Mouse (Mus musculus): Measurements from ENCODE around the gene Runx2.
A peak's percentile ranks its signal among the peaks of the same experiment; 100 is the strongest.

Gene Runx2

DNA sequence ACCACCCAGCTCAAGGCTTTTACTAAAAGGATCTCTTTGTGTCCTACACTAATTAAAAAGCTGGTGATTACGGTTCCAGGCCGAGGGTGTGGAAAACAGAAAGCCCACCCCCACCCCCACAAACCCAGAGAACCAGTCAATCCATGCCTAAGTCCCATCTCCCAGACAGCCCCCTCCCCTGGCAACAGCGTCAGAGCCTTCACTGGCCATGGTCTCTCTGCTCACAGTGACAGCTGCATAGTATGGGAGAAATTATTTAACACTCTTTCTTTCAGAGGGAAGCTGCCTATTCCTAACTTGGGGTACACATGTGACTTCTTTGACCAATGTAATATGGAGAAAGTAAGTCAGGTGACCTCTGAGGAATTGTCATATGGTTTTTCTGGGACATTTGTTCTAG, 228.4 kb downstream of the Runx2 start:
- no peak for DNase-seq

DNA sequence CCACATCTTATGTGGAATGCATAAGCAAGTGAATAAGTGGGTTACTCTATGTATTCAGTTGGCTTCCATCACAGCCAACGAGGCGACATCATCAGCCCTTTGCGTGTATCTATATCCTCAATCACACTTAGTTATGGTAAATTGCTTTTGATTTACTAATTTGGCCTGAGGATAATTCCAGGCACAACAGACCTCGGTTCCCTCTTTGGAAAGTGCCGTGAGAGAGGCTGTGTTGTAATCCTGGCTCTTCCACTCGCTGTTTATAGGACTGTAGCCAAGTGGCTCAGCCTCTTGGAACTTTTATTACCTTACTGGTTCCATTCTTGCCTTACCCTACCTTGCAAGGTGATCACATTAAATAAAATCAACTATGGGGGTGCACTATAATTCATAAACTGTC, 229.8 kb downstream of the Runx2 start:
- DNase-seq, result no peak

DNA sequence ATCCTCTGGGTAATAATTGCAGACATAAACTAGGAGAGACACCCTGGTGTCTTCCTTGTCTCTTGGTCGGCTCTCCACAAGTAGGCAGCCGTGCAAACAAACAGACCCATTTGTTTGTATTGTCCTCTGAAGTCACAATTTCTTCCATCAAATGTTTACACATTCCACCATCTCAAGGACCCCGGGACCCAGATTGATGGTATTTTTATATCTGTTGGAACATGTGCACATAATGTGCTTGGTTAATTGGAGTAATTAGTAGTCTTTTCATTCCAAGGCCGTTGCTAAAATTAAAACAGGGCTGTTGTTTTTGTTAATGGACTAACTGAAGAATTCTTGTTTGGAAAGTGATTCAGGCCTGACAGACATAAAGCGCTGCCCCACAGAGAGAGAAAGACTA, 236.8 kb downstream of the Runx2 start:
- DNase-seq, result no peak

DNA sequence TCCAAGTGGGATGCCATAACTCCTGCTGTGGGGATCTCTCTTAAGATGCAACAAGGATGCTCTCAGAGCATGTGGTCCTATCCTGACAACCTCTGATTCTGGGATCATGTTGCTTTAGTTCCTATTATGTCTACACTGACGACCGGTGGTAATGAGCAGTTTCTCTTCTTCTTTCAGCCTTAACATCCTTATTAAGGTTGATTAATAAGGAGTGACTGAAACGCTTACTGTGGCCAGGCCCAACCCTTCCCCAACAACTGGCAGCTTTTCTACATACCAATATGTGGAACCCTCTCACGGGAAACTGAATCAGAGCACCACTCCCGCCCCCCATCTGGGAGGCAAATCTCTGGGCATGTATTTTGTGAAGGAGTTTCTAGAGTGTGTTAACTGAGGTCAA, 243.7 kb downstream of the Runx2 start:
- no peak for DNase-seq

DNA sequence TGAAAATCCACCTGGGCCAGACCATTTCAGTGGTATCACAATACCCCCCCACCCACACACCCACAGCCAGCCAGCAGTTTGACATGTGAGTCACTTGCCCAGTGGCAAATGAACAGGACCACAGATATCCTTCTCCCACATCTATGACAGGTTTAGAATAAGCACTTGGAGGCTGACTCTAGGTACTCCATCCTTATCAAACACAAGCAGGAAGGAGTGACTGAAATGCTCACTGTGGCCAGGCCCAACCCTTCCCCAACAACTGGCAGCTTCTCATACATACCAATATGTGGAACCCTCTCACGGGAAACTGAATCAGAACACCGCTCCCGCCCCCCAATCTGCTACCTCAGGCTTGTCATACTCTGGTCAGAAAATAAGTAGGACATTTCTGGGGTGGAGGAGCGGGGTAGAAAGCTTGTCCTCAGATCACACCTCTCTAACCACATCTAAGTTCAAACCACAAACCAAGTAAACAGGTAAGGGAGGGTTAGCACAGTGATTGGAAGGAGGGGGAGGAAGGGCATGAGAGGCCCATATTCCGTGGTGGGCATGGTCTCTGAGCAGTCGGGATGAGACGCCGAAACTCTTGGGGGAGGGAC, 245.5 kb downstream of the Runx2 start:
- no peak for DNase-seq

DNA sequence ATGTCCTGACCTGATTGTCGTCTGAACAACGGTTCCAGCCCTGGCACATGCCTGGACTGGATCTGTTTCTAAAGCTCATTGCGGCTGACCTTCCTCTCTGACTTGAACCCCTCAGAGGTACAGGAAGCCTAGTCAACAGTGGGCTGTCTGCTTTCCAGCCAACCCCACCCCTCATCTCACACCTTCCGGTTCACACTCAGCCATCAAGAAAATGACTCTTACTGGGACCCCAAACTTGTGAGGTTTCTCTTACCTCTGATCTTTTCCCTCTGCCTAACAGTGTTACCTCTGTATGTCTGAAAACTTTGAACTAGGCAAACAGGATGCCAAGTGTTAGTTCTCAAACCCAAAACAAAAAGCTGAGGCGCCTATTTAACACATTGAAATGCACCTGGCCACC, 247.6 kb downstream of the Runx2 start:
- no peak for DNase-seq

DNA sequence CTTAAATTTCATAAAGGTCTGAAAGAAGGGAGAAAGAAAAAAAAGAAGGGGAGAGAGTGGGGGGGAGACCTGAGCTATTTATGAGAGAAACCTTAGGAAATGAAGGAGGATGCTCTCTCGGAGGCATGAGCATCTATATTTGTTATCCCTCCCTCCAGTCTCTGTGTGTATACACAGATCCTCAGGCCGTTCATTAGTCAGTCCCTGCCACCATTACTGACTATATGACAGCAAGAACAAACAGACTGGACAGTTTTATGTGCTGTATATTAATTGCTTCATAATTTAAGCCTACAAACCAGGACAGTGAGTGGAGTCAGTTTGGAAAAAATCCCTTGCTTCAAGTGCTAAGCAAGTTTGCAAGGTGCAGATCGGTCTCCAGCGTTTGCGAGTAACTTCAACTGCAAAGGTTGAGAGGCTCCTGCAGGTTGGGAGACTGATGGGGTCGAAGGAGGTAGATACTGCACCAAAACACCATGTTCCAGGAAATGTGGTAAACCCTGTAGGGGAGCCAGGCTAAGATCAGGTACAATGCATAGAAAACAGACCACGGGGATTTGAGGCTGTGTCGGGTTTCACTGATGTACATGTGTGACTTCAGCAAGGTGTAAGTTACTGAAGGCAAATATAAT, 248.6 kb downstream of the Runx2 start:
- no peak for DNase-seq

DNA sequence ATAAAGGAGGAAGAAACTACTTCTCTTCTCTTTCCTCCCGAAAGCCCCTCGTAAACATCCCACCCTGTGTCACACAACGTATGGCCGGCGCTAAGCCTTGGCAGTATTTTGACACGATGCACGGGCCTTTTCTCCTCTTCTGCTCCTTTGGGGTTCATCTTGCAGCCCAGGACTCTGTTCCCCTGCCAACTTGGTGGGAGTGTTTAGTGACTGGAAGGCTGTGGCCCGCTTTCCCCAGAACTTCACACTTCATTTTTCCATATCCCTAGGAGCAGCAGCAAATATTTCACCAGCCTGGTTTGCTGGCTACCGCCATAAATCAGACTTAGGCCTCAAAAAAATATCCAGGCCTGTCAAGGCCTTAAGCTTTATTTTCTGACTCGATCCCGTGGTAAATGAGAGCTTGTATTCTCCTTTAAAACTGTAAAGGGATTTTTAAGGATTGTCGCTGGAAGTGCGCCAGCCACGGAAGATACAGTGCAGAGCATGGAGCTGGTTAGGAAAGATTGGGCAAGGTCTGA, 249.2 kb downstream of the Runx2 start:
- no peak for DNase-seq

DNA sequence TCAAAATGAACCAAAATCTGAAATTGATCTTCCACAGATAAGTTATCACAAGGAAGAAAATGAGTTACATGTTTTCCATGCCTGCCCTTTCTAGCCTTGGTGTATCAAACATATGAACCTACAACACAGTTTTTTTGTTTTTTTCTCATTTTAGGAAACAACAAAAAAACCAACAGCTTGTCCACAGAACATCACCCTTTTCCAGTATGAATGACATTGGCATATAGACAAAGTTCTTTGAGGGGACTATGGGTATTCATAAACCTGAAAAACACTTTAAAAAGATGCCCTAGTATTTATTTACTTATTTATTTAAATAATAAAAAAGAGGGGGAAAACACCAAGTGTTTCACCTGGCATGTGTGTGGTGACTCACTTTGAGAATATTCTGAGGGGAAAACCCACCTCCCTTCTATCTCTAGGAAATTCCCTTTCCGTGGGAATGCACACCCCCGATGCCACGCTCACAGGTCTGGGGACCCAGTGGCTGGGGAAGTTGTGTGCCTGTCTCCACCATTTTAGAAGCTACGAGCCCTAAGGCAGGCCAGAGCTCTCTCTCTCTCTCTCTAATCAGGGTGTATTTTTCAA, 249.9 kb downstream of the Runx2 start:
- no peak for DNase-seq

DNA sequence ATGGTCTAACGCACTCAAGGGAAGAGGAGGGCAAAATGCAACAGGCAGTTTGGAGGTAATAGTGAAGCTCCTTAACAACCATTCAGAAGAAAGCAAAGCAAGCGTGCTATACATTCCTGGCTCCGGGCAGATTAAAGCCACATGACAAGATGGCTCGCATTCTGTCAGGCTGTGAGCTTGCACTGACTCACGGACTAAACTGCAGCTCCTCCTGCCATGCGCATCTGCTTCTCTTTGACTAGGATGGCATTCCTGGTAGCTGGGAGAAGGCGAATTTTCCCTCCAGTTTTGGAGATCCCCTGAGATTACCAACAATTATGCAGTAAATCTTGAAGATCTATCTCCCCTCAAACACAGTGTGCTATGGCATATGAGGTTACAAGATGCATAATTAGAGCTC, 254.6 kb downstream of the Runx2 start:
- DNase-seq, result no peak

DNA sequence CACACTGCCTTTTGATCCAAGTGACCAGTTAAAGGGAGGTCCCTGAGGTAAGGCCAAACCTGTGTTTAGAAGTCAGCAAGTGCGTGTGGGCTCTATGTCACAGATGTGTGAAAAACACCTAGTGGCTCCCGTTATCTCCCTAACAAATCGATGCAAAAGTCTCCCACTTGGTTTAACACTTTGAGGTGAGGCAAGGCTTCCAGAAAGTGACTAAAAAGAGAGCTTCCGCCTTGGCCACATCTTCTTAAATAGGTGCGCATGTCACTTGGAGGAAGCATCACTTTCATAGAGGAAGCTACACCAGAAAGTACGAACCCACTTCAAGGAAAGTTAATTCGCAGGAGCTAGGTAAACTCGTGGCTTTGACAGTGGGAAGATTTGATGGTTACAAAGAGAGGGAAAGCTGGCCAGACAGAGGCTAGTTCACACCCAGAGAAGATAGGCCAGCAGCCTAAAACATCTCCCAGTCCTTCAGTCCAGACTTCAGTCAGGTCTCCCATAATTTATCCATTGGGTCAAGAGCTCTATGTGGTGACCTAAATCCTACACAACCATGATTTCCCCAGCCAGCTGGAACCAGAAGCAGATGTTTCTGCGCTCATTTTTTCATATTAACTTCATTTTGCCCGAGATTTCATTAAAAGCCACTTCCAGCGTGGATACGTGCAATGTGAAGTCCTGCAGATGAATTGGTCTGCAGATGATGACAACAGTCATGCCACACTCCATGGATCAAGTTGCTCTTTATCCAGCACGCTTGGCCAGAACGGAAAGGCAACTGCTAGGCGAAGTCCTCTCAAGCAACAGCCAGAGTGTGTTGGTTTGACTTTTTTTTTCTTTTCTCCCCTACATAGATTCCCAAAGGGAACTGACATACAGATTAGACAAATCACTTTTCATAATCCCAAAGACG, 257.1 kb downstream of the Runx2 start:
- DNase-seq, result no peak

DNA sequence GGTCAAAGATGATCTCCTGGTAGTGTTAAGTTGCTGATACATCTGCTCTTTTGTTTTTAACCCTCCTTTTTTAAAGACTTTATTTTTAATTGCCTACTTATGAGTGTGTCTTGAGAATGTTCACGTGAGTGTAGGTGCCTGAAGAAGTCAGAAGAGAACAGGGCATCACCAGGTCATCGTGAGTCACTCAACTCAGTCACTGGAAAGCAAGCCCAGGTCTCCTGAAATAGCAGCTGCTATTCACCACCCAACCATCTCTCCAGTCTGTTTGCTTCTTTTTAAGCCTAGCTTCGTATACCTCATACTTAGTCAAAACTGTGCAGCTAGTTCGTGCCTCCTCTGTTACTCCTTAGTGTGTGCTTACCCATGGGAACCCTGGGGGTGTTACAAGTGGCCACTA, 259.7 kb downstream of the Runx2 start:
- DNase-seq, result no peak

DNA sequence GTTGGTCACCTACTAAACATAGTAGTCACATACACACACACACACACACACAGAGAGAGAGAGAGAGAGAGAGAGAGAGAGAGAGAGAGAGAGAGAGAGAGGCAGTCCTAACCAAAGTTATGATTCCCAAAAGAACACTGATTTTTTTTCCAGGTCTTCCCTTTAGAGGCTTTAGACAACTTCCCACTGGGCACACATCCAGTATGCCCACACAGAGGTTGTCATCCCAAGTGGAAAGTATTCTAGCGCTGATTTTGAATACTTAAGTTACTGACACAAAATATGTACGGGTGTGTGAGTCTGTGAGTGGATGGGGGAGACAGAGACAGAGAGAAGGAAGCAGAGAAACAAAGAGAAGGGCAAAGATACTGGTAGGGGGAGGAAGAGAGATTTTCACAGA, 265.0 kb downstream of the Runx2 start:
- DNase-seq, result no peak

DNA sequence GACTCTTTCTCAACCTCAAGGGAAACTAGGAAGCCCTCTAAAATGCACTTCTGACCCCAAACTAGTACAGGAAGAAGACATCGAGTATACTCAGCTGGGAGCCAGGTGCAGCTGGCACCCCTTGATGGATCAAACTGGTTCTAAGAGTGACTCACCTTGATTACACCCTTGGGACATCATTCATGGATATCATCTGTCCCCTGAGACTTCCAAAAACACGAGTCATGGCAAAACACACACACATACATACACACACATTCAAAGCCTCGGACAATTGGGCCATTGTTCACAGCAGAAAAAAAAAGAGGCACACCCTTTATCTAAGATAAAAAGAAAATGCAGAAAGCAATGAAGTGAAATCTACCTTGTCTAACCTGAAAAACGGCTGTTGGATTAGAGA, 266.7 kb downstream of the Runx2 start:
- no peak for DNase-seq

DNA sequence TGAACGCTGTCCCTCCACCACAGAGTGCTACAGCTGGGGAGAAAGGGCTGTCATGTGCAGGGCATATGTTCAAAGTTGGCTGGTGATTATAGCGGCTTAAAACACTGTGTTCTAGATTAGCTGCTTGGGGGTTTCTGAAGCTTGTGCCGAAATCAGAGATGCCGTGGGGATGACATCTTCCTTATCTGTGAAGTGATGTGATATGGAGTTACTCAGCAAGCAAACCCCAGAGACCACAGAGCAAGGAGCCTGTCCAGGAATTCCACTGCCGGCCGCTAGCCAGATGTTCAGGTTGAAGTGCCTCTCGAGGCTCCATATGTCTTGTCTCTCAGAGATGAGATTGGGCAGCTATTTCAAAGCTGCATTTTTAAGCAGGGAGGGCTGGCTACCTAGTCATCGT, 267.8 kb downstream of the Runx2 start:
- no peak for DNase-seq

DNA sequence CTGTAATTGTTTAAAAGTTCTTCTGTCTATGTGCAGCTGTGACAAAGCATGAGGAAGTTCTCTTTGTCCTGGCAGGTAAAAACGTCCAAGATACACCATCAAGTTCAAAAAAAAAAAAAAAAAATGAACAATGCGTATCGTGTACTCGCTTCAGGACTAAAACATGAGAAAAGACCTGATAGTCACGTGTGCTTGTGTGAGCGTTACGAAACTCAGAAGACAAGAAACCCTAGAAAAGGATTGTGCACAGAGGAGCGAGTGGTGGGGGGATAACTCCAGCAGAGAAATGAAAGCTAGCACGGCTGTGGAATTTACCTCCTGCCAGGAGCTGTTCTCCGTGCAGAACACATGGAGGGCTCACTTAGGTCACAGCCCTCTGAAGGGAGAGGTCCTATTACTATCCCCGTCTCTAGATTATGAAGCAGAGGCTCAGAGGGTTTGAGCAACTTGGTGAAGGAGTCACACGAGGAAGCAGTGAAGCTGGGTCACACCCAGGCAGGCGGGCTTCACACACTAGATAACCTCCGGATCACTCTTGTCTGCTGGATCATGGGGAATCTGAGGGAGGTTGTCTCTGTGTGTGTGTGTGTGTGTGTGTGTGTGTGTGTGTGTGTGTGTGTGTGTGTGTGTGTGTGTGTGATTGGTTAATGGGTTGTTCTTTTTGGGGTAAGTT, 269.3 kb downstream of the Runx2 start:
- no peak for DNase-seq

DNA sequence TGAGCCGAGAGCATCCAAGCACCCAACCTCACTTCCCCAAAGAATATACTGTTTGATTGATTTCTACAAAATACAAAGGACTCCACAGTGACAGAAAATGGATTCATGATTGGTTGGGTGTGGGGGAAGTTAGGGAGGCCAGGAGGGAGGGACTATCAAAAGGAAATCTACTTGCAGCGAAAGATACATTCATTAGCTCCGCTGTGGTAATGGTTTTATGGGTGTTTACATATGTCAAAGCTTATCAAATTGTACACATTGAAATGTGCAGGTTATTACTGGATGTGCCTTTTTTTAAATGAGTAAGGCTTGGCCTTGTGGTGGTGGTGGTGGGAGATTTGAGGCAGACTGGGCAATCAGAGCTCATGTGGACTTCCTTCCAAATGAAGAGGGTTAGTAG, 271.9 kb downstream of the Runx2 start:
- no peak for DNase-seq

DNA sequence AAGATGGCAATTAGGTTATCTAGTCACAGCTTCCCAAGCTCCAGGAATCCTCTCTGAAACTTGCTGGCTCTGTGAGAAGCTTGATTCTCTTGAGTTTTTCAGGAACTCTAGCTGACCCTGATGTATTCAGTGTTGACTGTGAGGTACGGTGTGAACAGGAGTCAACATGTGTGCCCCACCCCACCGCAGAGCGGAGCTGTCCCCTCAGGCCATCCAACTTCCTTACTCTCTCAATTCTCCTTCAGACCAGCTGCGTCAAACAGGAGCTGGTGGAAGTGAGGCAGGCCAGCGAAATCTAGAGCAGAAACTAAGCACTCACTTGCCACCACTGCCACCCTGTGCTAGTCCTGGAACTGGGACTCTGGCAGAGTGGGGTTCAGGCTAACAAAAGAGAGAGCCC, 273.9 kb downstream of the Runx2 start:
- DNase-seq, result no peak

DNA sequence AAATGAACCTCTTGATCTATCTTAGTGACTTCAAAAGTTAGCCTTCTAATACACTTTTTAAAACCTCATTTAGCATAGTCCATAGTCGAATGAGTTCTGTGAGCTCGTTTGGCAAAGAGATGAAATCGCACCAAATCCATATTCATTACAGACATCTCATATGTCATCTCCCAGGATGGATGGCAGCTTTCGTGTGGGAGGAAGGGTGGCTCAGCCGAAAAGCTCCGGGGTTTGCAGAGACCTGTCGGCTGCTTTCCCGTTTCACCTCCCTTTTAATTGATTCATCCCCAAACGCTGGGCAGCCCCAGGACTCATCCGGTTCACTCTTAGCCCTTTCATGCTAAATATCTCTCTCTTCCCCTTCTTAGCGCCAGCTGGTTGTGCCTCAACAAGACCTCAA, 275.7 kb downstream of the Runx2 start:
- no peak for DNase-seq

DNA sequence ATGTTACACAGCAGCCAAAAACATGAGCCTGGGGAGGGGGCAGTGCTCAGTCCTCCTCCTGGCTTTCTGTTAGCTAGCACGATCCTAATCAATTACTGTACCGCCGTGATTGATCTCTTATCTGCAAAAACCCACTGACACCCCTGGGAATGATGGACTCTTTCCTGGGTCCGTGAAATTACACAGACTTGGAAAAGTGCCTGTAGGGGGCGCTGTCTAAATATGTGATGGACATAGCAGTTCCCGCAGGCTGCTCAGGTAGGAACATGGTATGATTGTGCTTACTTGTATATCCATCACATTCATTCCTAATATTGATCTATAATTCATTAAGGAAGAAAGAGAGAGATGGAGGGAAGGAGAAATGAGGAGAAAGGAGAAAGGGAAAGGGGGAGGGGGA, 284.6 kb downstream of the Runx2 start:
- DNase-seq, result peak in 1 of 2 experiments; percentile 41

DNA sequence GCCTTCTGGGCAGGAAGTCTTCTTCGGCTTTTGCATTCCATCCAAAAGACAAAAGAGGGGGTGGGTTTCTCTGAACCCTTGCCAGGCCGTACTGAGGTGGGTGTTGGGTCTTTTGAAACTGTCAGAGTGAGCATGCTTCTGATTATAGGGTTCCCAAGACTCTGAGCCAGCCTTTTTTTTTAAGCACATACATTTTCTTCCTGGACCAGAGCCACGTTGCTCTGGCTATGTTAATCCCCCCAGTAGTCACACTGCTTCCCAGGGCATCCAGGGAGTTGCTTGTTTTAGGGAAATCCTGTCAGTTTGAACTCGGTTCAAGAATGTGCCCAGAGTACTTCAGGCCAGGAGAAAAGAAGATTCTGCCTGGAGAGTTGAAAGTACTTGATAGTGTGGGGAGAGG, 286.0 kb downstream of the Runx2 start:
- no peak for DNase-seq

DNA sequence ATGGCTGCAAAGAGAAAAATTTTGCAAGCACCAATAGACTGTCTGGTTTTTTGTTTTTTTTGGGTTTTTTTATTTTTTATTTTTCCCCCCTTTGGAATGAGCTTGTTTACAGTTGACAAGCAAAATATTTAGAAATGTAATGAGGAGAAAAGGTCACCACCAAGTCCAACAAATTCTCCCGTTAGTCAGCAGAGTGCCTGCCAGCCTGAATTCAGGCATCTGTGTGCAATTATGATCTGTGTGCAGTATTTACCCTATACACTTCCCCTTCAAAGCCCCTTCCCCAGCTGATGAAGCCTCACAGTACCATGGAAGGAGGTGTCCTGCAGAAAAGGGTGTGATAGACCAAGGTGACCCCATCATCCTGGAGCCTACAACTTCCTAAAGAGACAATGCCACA, 290.5 kb downstream of the Runx2 start:
- no peak for DNase-seq

DNA sequence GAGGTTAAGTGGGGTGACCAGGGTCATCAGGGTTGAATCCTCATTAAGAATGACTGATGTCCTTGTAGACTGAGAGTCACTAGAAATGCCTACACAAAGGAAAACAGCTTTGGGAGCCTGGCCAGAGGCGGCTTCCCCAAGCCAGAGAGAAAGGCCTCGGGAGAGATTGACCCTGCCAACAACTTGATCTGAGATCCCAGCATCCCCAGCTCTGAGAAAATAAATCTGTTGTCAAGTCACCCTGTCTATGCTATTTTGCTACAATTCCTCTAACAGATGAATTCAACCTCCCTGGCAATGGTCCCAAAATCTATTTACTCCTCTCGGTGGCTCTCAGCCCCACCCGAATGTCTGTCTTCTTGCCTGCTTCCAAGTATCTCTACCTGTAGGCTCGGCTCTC, 291.7 kb downstream of the Runx2 start:
- DNase-seq, result no peak

Data from cerebellum, postnatal 25 days (tissue).